Mouse (Mus musculus): Measurements from ENCODE around the gene Sbf1.

DNA sequence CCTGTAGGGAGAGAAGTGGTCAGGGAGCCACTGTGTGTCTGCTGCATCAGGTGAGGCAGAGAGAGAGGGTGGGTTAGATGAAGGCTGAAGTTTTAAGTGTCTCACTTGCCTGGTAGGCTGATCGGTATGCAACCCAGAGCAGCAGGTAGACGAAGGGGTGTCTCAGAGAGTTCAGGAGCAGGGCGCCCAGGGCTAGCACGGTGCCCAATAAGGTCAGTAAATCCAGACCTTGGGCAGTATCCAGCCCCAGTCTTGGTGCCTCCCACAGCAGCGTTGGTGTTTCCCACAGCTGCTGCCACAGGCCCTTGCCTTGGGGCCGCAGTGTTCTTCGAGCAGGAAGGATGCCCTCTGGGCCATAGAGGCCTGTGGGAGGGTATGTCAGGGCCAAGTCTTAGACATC is 39.3 kb upstream of the Sbf1 start:
- no peak for TF ChIP-seq POLR2A (IDR thresholded peaks at IDR 0.05; ENCODE audit: borderline replicate concordance, extremely low read depth, insufficient read depth, insufficient read length, poor library complexity, severe bottlenecking)
- no peak for TF ChIP-seq CTCF (IDR thresholded peaks at IDR 0.05; ENCODE audit: borderline replicate concordance, extremely low read depth, insufficient read depth, insufficient read length)

Measured in brain, embryonic 14.5 days (tissue).